Mouse (Mus musculus) stomach, embryonic 16.5 days (tissue): ENCODE measurements at regions not wholly inside any gene's neighbourhood (a gene's known extent, or its start where the extent isn't known, plus 50 kb on each side); places are given as distances from the start of the nearest gene placed in this dataset.

Experiments used
- ATAC-seq: fragments of 200-750 bp; cut with Nextera tagmentation; 2 replicates; pipeline ENCODE4 v1.8.0; 2017; ENCODE audit warnings: moderate number of reproducible peaks, moderate TSS enrichment; ENCODE audit not compliant: insufficient read depth, low FRiP score
- H3K27ac ChIP-seq: fragments of 300-500 bp; sonication (generic); 2 replicates; pipeline ENCODE4 v1.5.1; 2014; ENCODE audit warnings: low read length
- H3K27me3 ChIP-seq: fragments of 300-500 bp; sonication (generic); 2 replicates; pipeline ENCODE4 v1.6.1; 2014; ENCODE audit warnings: low read length, control low read depth, mixed read lengths; ENCODE audit not compliant: control insufficient read depth, insufficient read depth
- H3K36me3 ChIP-seq: fragments of 300-500 bp; sonication (generic); 2 replicates; pipeline ENCODE4 v1.6.1; 2014; ENCODE audit warnings: low read length; ENCODE audit not compliant: control insufficient read depth, insufficient read depth
- H3K4me1 ChIP-seq: fragments of 300-500 bp; sonication (generic); 2 replicates; pipeline ENCODE4 v1.6.1; 2014; ENCODE audit warnings: low read length, control low read depth, mixed read lengths; ENCODE audit not compliant: control insufficient read depth, insufficient read depth
- H3K4me2 ChIP-seq: fragments of 300-500 bp; sonication (generic); 2 replicates; pipeline ENCODE4 v1.6.1; 2014; ENCODE audit warnings: low read depth, low read length, mixed read lengths
- H3K4me3 ChIP-seq: fragments of 300-500 bp; sonication (generic); replicated peaks from 2 replicates; pipeline ENCODE4 v1.5.1; 2014; ENCODE audit warnings: mild to moderate bottlenecking, low read length
- H3K9ac ChIP-seq: fragments of 300-500 bp; sonication (generic); 2 replicates; pipeline ENCODE4 v1.6.1; 2014; ENCODE audit warnings: low read length
- H3K9me3 ChIP-seq: fragments of 300-500 bp; sonication (generic); replicated peaks from 2 replicates; pipeline ENCODE4 v1.6.1; 2016; ENCODE audit warnings: low read length, control low read depth; ENCODE audit not compliant: control insufficient read depth
- WGBS: fragments of 180-500 bp; shearing (Covaris S2); extraction: QIAGEN DNeasy Blood & Tissue Kit; methylation state at CpG from one replicate; pipeline ENCODE4 v1.1.7; 2014; 5-methylcytosine and 5-hydroxymethylcytosine counted together

DNA sequence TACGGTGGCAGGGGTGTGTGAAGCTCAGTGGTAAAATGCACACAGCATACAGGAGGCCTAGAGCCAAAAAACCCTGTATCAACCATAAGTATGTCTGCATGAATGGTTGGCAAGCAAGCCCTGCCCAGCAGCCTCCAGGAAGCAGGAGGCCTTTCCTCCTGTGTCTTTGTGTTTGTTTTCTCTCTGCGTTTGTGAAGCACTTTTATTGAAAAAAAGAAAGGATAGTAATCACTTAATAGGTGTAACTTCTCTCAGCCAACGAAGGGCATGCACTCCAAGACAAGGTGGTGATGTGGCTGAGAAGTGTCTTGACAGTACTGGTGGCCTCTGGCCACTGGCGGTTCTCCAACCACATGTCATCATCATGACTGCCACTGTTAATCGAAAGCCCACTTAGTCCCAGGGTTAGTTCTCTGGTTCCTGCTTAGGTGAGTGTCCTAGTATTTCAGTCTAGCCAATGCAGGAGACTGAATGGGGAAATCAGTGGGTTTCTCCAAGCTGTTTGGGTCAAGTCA lies 66.5 kb upstream of the Polg start:
- Histone ChIP-seq H3K36me3 (no peaks in the 10 kb centered on the region), H3K27me3 (peaks cover 94% of the 10 kb centered on the region), H3K4me2 (no peak overlapping the region), H3K4me3 (no peak overlapping the region), H3K9me3 (no peaks in the 10 kb centered on the region), H3K4me1 (peaks cover 15% of the 10 kb centered on the region), H3K9ac (no peak overlapping the region), H3K27ac (no peak overlapping the region)
- ATAC-seq = no peak
- 61% methylated on average over 5 of the region's 5 CpGs for WGBS

DNA sequence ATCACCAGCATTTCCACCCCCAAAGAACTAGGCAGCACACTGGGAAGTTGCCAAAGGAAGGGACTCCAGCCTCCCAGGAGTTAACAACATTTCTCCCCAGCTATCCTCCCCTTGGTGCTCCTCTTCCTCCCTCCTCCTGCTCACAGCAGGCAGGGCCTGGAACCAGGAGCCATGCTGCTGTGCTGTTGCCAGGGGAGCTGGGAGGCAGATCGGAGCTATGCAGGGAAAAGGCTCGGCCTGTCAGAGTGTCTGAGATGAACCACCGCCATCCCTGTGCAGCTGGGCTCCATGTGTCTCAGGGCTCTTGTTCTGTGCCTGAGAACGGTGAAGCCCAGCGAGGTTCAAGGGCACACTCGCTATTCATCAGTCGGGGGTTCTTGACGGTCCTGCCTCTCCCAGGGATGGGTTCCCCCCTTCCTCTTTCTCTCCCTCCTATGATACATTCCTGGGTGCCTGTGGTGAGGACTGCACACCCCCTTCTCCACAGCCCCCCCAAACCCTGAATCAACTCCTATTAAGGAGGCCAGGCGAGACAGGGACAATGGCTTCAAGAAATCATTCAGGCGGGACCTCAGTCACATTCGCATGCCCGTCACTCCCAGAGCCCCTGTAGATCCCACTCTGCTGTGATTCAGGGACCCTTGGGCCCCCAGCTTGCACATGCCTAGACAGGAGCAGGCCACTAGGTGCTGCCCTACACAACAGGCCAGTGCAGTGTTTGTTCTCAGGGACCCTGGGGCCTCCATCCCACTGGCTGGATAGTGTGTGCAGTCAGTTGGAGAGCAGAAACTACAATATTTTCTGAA lies 65.6 kb upstream of the Polg start:
- 13% methylated on average over 12 of the region's 12 CpGs for WGBS
- Histone ChIP-seq H3K27ac (no peak overlapping the region), H3K27me3 (peaks cover 94% of the 10 kb centered on the region), H3K9ac (no peak overlapping the region), H3K9me3 (no peaks in the 10 kb centered on the region), H3K36me3 (no peaks in the 10 kb centered on the region), H3K4me3 (no peak overlapping the region), H3K4me2 (no peak overlapping the region), H3K4me1 (peaks cover 15% of the 10 kb centered on the region)
- ATAC-seq = no peak

DNA sequence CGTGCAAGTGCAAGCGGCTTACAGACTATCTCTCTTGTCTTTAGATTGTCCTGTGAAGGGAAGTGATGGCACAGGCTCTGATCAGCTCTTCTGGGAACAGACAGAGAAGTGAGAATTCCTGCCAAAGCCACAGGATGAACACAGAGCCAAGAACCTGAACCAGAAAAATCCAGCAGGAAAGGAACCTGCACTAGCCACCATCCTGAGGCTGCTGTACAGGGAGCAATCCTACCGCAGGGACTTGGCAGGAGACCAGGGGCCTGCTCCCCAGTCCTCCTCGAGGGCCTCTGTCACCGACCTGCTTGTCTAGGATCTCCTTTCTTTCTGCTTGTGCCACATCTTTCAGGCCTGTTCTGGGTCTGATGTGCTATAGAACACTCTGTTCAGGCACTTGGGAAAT lies 65.0 kb upstream of the Polg start:
- Histone ChIP-seq H3K9me3 (no peaks in the 10 kb centered on the region), H3K9ac (no peak overlapping the region), H3K27me3 (peaks cover 93% of the 10 kb centered on the region), H3K4me3 (no peak overlapping the region), H3K4me2 (no peak overlapping the region), H3K27ac (no peak overlapping the region), H3K4me1 (peaks cover 11% of the 10 kb centered on the region), H3K36me3 (no peaks in the 10 kb centered on the region)
- 27% methylated on average over 5 of the region's 5 CpGs for WGBS
- ATAC-seq = no peak

DNA sequence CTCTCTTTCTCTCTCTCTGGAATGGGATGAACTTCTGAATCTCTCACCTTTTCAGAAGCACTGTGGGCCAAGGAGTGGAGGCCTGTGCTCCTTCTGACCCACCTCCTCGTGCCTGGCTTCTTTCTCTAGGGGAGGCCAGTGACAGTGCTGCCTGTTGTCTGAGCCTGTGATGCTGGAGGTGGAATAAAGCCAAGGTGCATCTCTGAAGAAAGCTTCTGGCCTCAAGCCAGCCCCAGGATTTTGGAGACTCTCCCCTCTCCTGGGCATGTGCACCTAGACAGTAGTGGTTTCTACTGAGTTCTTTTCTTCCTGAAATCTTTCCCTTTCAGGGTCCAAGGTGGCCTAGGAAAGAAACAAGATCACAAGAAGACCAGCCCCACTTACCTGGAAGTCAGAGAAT lies 63.3 kb upstream of the Polg start:
- no peak for ATAC-seq
- Histone ChIP-seq H3K36me3 (no peaks in the 10 kb centered on the region), H3K9ac (no peak overlapping the region), H3K4me2 (no peak overlapping the region), H3K4me3 (no peak overlapping the region), H3K27me3 (peaks cover 82% of the 10 kb centered on the region), H3K4me1 (0 out of 2 replicates have a peak, but pooled peaks cover 2% of the 10 kb centered on the region), H3K27ac (no peak overlapping the region), H3K9me3 (no peaks in the 10 kb centered on the region)
- WGBS = 19% methylated on average over 1 of the region's 1 CpGs

DNA sequence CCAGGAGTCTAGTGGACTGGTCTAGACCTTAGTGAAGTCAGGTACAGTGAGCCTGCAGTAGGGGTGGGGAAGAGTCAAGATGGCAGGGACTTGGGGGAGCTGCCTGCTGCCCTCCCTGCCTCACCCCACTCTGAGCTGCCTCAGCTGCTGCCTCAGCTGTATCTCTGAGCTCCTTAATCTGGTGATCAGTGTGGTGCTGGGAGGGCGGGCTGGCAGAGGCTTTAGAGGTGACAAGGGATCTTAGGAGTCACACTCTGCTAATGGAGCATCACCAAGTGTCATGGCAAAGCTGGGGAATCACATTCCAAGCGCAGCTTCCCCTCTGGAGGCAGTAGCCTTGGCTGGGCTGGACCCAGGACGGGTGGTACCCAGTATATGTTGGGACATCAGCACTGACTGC lies 61.8 kb upstream of the Polg start:
- no peak overlapping the region for H3K4me3 ChIP-seq
- H3K9me3 ChIP-seq = no peaks in the 10 kb centered on the region
- no peak overlapping the region for H3K27ac ChIP-seq
- no peak for ATAC-seq
- no peaks in the 10 kb centered on the region for H3K36me3 ChIP-seq
- H3K4me1 ChIP-seq = 0 out of 2 replicates have a peak, but pooled peaks cover 2% of the 10 kb centered on the region
- H3K9ac ChIP-seq = no peak overlapping the region
- 24% methylated on average over 3 of the region's 3 CpGs for WGBS
- no peak overlapping the region for H3K4me2 ChIP-seq
- peaks cover 71% of the 10 kb centered on the region for H3K27me3 ChIP-seq

DNA sequence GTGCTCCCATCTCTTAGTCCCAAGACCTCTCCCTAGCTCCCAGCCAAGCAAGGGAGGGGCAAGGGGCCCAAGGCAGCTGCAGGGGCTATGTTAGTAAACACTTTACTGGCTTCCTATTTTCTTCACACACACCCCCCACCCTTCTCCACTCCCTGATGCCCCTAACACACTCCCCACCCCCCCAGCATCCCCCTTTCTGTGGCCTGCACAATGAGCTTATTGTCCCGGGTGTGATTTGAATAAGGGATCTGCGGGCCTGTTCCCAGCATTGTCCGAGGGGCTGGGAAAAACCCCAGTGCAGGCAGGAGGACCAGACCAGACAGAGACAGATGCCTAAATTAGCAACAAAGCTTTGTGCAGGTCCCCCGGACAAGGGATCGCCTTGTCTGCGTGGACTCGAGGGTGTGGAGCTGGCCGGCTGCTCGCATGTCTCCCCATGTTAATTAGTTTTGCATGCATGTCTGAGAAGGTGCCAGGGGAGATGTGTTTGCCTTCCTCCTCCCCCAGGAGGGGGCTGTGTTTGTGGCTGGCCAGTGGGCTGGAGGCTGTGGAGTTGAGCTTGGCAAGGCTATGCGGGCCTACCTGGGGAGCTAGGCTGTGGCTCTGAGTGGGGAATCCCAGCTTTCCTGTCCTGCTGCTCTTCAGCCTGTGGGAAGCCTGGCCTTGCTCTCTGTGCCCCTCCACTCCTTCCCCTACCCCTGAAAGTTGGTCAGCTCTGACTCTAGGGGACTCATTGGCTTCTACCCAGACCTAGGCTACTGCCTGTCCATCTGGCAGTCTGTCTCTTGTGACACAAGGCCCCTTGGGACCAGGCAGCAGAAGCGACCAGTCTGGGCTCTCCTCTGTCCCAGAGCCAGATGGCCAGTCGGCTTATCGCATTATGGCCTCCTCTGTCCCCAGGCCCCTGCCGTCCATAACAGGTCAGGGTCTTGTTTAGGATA lies 59.8 kb upstream of the Polg start:
- Histone ChIP-seq H3K27ac (no peak overlapping the region), H3K4me2 (no peak overlapping the region), H3K27me3 (peaks cover 51% of the 10 kb centered on the region), H3K4me3 (no peak overlapping the region), H3K36me3 (no peaks in the 10 kb centered on the region), H3K9ac (no peak overlapping the region), H3K9me3 (no peaks in the 10 kb centered on the region), H3K4me1 (no peaks in the 10 kb centered on the region)
- no peak for ATAC-seq
- 42% methylated on average over 14 of the region's 14 CpGs for WGBS

DNA sequence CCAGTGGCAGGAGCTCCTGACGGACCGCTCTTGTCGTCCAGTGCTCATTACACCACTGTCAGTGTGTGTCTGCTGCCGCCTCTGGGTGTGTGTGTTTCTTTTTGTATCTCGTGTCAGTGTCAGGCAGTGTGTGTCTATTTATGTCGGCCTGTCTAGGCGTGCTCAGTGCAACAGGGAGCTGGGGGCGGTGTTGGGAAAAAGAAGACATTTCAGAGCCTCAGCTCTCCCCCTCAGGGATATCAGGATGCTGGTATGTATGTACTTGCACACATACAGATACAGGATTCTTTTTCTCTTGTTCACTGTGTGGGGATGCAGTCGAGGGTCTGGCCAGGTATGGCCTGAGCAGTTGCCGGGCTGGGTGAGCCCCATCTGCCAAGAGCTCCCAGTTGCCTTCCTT lies 58.8 kb upstream of the Polg start:
- Histone ChIP-seq H3K4me3 (no peak overlapping the region), H3K27me3 (peaks cover 42% of the 10 kb centered on the region), H3K9ac (no peak overlapping the region), H3K9me3 (no peaks in the 10 kb centered on the region), H3K4me2 (no peak overlapping the region), H3K4me1 (peaks cover 6% of the 10 kb centered on the region), H3K36me3 (no peaks in the 10 kb centered on the region), H3K27ac (no peak overlapping the region)
- no peak for ATAC-seq
- 72% methylated on average over 10 of the region's 10 CpGs for WGBS

DNA sequence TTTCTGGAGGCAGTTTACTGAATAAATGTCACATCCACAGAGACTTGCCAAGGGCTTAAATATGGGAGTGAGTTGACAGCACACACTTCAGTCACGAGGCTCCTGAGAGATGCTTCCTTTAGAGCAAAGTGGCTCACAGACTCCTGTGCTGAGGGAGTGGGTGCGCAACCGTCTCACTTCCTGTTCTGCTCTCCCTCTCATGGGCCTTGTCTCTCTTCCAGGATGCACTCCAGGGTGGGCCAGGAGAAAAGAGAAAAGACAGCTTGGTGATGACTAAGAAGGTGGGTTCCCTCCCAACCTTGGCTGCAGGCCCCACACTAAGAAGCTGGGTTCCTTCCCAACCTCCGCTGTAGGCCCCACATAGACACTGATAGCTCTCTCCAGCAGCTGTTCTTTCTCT lies 57.5 kb upstream of the Polg start:
- no peak overlapping the region for H3K27ac ChIP-seq
- no peak overlapping the region for H3K4me2 ChIP-seq
- no peaks in the 10 kb centered on the region for H3K36me3 ChIP-seq
- ATAC-seq = no peak; the same call in 1 of the 2 replicates
- WGBS = 56% methylated on average over 4 of the region's 4 CpGs
- H3K4me3 ChIP-seq = no peak overlapping the region
- H3K27me3 ChIP-seq = peaks cover 38% of the 10 kb centered on the region
- peaks cover 8% of the 10 kb centered on the region for H3K4me1 ChIP-seq
- H3K9me3 ChIP-seq = no peaks in the 10 kb centered on the region
- no peak overlapping the region for H3K9ac ChIP-seq

DNA sequence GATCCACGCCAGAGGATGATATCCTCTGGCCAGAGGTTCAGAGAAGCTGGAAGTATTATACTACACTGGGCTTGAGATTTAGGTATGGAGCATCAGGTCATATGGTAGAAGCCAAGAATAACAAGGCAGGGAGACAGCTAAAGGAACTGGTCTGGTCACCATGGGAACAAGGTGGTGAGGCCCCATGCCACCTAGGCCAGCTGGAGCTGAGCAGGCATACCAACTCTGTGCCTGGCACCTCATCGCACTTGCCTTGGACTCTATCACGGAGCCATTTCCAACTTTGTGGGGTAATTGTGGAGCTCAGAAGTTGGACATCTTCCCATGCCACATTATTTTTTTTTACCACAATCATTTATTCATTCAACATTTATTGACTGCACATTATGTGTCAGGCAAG lies 55.9 kb upstream of the Polg start:
- no peak overlapping the region for H3K4me3 ChIP-seq
- no peaks in the 10 kb centered on the region for H3K36me3 ChIP-seq
- WGBS = 80% methylated on average over 3 of the region's 3 CpGs
- H3K9me3 ChIP-seq = no peaks in the 10 kb centered on the region
- peaks cover 8% of the 10 kb centered on the region for H3K4me1 ChIP-seq
- H3K9ac ChIP-seq = no peak overlapping the region
- H3K4me2 ChIP-seq = no peak overlapping the region
- ATAC-seq = no peak
- H3K27me3 ChIP-seq = peaks cover 39% of the 10 kb centered on the region
- H3K27ac ChIP-seq = no peak overlapping the region
